Mouse (Mus musculus): Measurements from ENCODE around the gene Olfr1221.
"Not testable (repeated sequence)": the region's sequence is repeated elsewhere in the genome, so short reads cannot be mapped to it uniquely, and the experiment has no call there.

Gene Olfr1221

GRCm38 (mm10) chr2:89117183-89117582, at the start of gene Olfr1221:
Gene Olfr1221, minus strand, starts transcription at chr2:89117283.
- no peak for DNase-seq (ENCODE audit: low read depth, low spot score)

GRCm38 (mm10) chr2:89164711-89165110, 47.6 kb upstream of the Olfr1221 start:
- DNase-seq (ENCODE audit: low read depth, low spot score), result not testable (repeated sequence)

- DNase-seq (ENCODE audit: low read depth, low spot score), result not testable (repeated sequence)
Observed at GRCm38 (mm10) chr2:89163991-89164390, 46.9 kb upstream of the Olfr1221 start, which contains the start of gene Olfr1224-ps1. Gene Olfr1224-ps1, minus strand, starts transcription at chr2:89164091.

GRCm38 (mm10) chr2:89151460-89151859, 34.4 kb upstream of the Olfr1221 start, which contains the start of gene Olfr1223:
Gene Olfr1223, minus strand, starts transcription at chr2:89151560.
- DNase-seq (ENCODE audit: low read depth, low spot score), result no peak

GRCm38 (mm10) chr2:89132954-89133353, 15.9 kb upstream of the Olfr1221 start, which contains the start of gene Olfr1222:
Gene Olfr1222, minus strand, starts transcription at chr2:89133054.
- DNase-seq (ENCODE audit: low read depth, low spot score), result no peak

- no peak for DNase-seq (ENCODE audit: low read depth, low spot score)
Observed at GRCm38 (mm10) chr2:89106735-89107134, 10.3 kb downstream of the Olfr1221 start, which contains the start of gene Olfr1220. Gene Olfr1220, minus strand, starts transcription at chr2:89106835.

GRCm38 (mm10) chr2:89105651-89106050, 11.4 kb downstream of the Olfr1221 start:
- DNase-seq (ENCODE audit: low read depth, low spot score), result no peak

GRCm38 (mm10) chr2:89093848-89094247, 23.2 kb downstream of the Olfr1221 start:
- DNase-seq (ENCODE audit: low read depth, low spot score), result no peak

GRCm38 (mm10) chr2:89083413-89083812, 33.7 kb downstream of the Olfr1221 start, which contains the start of gene Olfr1219:
Gene Olfr1219, minus strand, starts transcription at chr2:89083513.
- DNase-seq (ENCODE audit: low read depth, low spot score), result no peak

- no peak for DNase-seq (ENCODE audit: low read depth, low spot score)
Observed at GRCm38 (mm10) chr2:89081487-89081886, 35.6 kb downstream of the Olfr1221 start.

GRCm38 (mm10) chr2:89061087-89061486, 56.0 kb downstream of the Olfr1221 start, which contains the start of gene Olfr1218:
Gene Olfr1218, minus strand, starts transcription at chr2:89061187.
- no peak for DNase-seq (ENCODE audit: low read depth, low spot score)

Measured in telencephalon, adult 2 months (tissue).